Mouse (Mus musculus): Measurements from ENCODE around the gene Slc6a8. TPM values are rescaled to one million over a fixed set of nuclear protein-coding genes. Genes with fewer than 3 reads are reported as not detected.

Slc6a8 gene
- polyA plus RNA-seq (2015; fragmentation: Illumina TruSeq; extraction: RNeasy Lipid Tissue Mini Kit (QIAGEN cat#74804); ENCODE audit: insufficient read depth, low replicate concordance): 6.1 TPM

DNA sequence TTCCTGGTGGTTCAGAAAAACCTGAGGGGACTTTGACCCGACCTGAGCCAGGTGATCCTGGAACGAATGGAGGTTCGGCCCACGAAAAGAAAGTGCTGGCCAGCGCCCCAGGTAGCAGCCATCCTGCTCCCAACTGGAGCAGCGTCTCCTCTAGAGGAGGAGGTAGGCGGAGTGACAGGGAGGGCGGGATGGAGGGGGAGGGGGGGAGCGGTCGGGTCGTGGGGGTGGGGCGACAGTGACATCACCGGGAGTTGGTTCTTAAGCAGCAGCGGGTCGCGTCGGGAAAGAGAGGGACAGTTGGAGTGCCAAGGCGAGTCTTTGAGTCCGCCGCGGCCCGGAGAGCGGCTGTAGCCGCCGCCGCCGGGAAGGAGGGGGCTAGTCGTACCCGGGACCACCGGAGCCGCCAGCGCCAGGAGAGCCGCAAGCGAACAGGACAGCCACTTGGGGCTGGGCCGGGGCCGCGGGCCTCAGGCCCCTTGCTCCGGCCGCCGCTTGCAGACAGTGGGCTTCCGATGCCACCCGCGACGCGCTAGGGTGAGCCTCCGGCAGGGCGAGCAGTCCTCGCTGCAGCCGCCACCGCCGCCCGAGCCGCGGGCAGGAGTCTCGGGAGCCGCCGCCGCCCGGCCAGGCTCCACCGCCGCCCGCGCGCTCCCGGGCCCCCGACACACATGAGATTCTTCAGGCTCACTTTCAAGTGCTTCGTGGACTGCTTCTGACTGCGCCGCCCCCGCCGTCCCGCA, at the start of gene Slc6a8:
Slc6a8 (plus strand) TSS at position 272 of the 740 bp plus-strand sequence.

GRCm38 (mm10) chrX:73639255-73639675, 33.7 kb upstream of the Slc6a8 start, which contains the start of gene Dusp9:
Dusp9 (plus strand) TSS chrX:73639419.

DNA sequence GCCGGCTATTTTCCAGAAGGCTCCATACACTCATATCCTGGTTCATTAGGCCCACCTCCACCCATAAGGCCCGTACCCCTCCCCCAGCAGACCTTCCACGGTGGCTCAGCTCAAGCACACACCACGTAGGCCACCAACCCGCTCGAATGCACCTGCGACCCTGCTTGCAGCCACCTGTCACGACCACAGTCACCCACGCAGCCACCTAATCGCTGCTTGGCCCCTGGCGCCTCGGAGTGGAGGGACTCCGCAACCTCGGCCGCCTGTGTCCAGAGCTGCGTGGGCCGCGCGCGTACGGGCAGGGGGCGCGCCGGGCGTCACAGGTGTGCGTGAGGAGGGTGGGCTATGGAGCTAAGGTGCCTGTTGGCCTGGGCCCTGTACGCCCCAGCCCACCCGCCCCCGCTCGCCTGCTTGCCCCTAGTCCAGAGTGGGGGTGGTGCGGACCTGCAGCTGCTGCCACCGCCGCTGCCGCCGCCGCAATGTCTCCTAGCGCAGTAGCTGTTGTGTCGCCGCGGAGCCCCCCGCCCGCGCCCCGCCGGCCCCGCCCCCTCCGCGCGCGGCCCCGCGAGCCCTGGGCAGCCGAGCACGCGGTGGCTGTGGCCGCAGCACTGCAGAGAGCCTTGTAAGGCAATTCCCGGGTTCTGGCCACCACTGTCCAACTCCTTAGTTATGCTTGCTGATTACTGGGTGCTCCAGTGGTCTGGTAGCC, 13.2 kb upstream of the Slc6a8 start, which contains the start of gene Pnck:
Pnck (minus strand) TSS at position 543 of the 709 bp plus-strand sequence.

DNA sequence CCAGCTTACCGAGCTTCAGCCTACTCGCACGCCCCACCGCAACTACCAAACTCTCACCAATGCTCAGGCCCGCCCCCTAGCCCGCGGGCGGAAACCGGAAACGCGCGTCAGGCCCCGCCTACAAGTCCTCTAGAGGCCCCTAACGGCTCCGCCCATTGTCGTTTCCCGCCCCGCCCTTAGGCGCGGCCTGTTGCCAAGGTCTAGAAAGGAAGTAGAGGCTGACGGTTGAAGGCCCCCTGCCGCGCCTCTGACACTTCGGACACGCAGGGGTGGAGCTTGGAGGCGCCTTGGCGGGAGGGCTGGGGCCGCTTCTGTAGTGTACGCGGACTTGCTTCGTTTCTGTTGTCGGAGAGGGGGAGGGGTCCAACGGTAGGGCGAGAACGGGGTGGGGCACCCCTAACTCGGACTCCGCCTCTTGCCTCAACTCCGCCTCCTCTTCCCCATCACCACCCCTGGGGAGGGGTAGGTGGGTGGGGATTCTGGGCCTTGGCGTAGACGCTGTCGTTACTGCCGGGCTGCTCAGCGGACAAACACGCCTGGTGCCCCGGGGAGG, 43.2 kb downstream of the Slc6a8 start, which contains the start of the genes Bcap31 and Abcd1:
Bcap31 (minus strand) TSS at position 67 of the 553 bp plus-strand sequence.
Abcd1 (plus strand) TSS at position 489 of the 553 bp plus-strand sequence.

Other genes starting within 250 kb of the Slc6a8 start
- not detected for gene Trex2, start 237.8 kb upstream of the Slc6a8 start, polyA plus RNA-seq (2015; fragmentation: Illumina TruSeq; extraction: RNeasy Lipid Tissue Mini Kit (QIAGEN cat#74804); ENCODE audit: insufficient read depth, low replicate concordance)
- 29.4 TPM for gene Haus7, start 214.1 kb upstream of the Slc6a8 start, polyA plus RNA-seq (2015; fragmentation: Illumina TruSeq; extraction: RNeasy Lipid Tissue Mini Kit (QIAGEN cat#74804); ENCODE audit: insufficient read depth, low replicate concordance)
- gene Bgn, start 189.5 kb upstream of the Slc6a8 start, polyA plus RNA-seq (2015; fragmentation: Illumina TruSeq; extraction: RNeasy Lipid Tissue Mini Kit (QIAGEN cat#74804); ENCODE audit: insufficient read depth, low replicate concordance): 254 TPM
- gene Atp2b3, start 170.1 kb upstream of the Slc6a8 start, polyA plus RNA-seq (2015; fragmentation: Illumina TruSeq; extraction: RNeasy Lipid Tissue Mini Kit (QIAGEN cat#74804); ENCODE audit: insufficient read depth, low replicate concordance): not detected
- 0.32 TPM for gene Dusp9, start 33.7 kb upstream of the Slc6a8 start, polyA plus RNA-seq (2015; fragmentation: Illumina TruSeq; extraction: RNeasy Lipid Tissue Mini Kit (QIAGEN cat#74804); ENCODE audit: insufficient read depth, low replicate concordance)
- 1.4 TPM for gene Pnck, start 13.0 kb upstream of the Slc6a8 start, polyA plus RNA-seq (2015; fragmentation: Illumina TruSeq; extraction: RNeasy Lipid Tissue Mini Kit (QIAGEN cat#74804); ENCODE audit: insufficient read depth, low replicate concordance)
- gene Bcap31, start 43.0 kb downstream of the Slc6a8 start, polyA plus RNA-seq (2015; fragmentation: Illumina TruSeq; extraction: RNeasy Lipid Tissue Mini Kit (QIAGEN cat#74804); ENCODE audit: insufficient read depth, low replicate concordance): 219 TPM
- gene Abcd1, start 43.4 kb downstream of the Slc6a8 start, polyA plus RNA-seq (2015; fragmentation: Illumina TruSeq; extraction: RNeasy Lipid Tissue Mini Kit (QIAGEN cat#74804); ENCODE audit: insufficient read depth, low replicate concordance): 30.5 TPM
- 0.32 TPM for gene Plxnb3, start 83.9 kb downstream of the Slc6a8 start, polyA plus RNA-seq (2015; fragmentation: Illumina TruSeq; extraction: RNeasy Lipid Tissue Mini Kit (QIAGEN cat#74804); ENCODE audit: insufficient read depth, low replicate concordance)
- 65.4 TPM for gene Srpk3, start 101.3 kb downstream of the Slc6a8 start, polyA plus RNA-seq (2015; fragmentation: Illumina TruSeq; extraction: RNeasy Lipid Tissue Mini Kit (QIAGEN cat#74804); ENCODE audit: insufficient read depth, low replicate concordance)
- gene Idh3g, start 113.7 kb downstream of the Slc6a8 start, polyA plus RNA-seq (2015; fragmentation: Illumina TruSeq; extraction: RNeasy Lipid Tissue Mini Kit (QIAGEN cat#74804); ENCODE audit: insufficient read depth, low replicate concordance): 132 TPM
- 171 TPM for gene Ssr4, start 113.9 kb downstream of the Slc6a8 start, polyA plus RNA-seq (2015; fragmentation: Illumina TruSeq; extraction: RNeasy Lipid Tissue Mini Kit (QIAGEN cat#74804); ENCODE audit: insufficient read depth, low replicate concordance)
- gene Pdzd4, start 151.8 kb downstream of the Slc6a8 start, polyA plus RNA-seq (2015; fragmentation: Illumina TruSeq; extraction: RNeasy Lipid Tissue Mini Kit (QIAGEN cat#74804); ENCODE audit: insufficient read depth, low replicate concordance): 2.9 TPM
- gene Avpr2, start 219.0 kb downstream of the Slc6a8 start, polyA plus RNA-seq (2015; fragmentation: Illumina TruSeq; extraction: RNeasy Lipid Tissue Mini Kit (QIAGEN cat#74804); ENCODE audit: insufficient read depth, low replicate concordance): not detected
- gene L1cam, start 223.0 kb downstream of the Slc6a8 start, polyA plus RNA-seq (2015; fragmentation: Illumina TruSeq; extraction: RNeasy Lipid Tissue Mini Kit (QIAGEN cat#74804); ENCODE audit: insufficient read depth, low replicate concordance): 9.2 TPM
- 171 TPM for gene Arhgap4, start 248.7 kb downstream of the Slc6a8 start, polyA plus RNA-seq (2015; fragmentation: Illumina TruSeq; extraction: RNeasy Lipid Tissue Mini Kit (QIAGEN cat#74804); ENCODE audit: insufficient read depth, low replicate concordance)
- 54.0 TPM for gene Naa10, start 248.8 kb downstream of the Slc6a8 start, polyA plus RNA-seq (2015; fragmentation: Illumina TruSeq; extraction: RNeasy Lipid Tissue Mini Kit (QIAGEN cat#74804); ENCODE audit: insufficient read depth, low replicate concordance)